Mouse (Mus musculus): ENCODE data around the gene Icam4. TPM values are rescaled to one million over a fixed set of nuclear protein-coding genes. Genes with fewer than 3 reads are reported as not detected.
A peak's percentile ranks its signal among the peaks of the same experiment; 100 is the strongest.

Gene Icam4
- 18.9 and 25.4 TPM in 2 replicates for polyA plus RNA-seq (2014; fragmentation: Nextera tagmentation; extraction: Ambion mirVana)

- Histone ChIP-seq H3K27me3 (ENCODE audit: control insufficient read depth, insufficient read depth, low read length) (peaks cover 68% of the 10 kb centered on the region), H3K9ac (ENCODE audit: low read depth, low read length) (peak within 1 kb of the TSS; percentile 71), H3K36me3 (ENCODE audit: control insufficient read depth, insufficient read depth, low read length) (no peaks in the 10 kb centered on the region), H3K27ac (ENCODE audit: low read depth, low read length) (peak within 1 kb of the TSS; percentile 82), H3K4me2 (peak within 1 kb of the TSS; percentile 94), H3K9me3 (replicated peaks; ENCODE audit: control insufficient read depth, low read length) (no peaks in the 10 kb centered on the region), H3K4me3 (ENCODE audit: low read depth, low read length) (peak within 1 kb of the TSS; percentile 56), H3K4me1 (ENCODE audit: control insufficient read depth, insufficient read depth, low read length) (peaks cover 35% of the 10 kb centered on the region)
- 1% methylated on average over 37 of the region's 37 CpGs for WGBS (ENCODE audit: insufficient replicate concordance)
- ATAC-seq (replicated peaks; ENCODE audit: insufficient number of reproducible peaks, low FRiP score, low TSS enrichment) = peak; percentile 78
Measured at GRCm38 (mm10) chr9:21029291-21030054, at the start of gene Icam4. Gene Icam4 (plus strand): TSS chr9:21029373.

GRCm38 (mm10) chr9:20979769-20980168 lies 49.4 kb upstream of the Icam4 start:
- no peak for ATAC-seq (replicated peaks; ENCODE audit: insufficient number of reproducible peaks, low FRiP score, low TSS enrichment)
- Histone ChIP-seq H3K9ac (ENCODE audit: low read depth, low read length) (no peak overlapping the region), H3K36me3 (ENCODE audit: control insufficient read depth, insufficient read depth, low read length) (no peaks in the 10 kb centered on the region), H3K9me3 (replicated peaks; ENCODE audit: control insufficient read depth, low read length) (no peaks in the 10 kb centered on the region), H3K4me3 (ENCODE audit: low read depth, low read length) (no peak overlapping the region), H3K4me2 (no peak overlapping the region), H3K4me1 (ENCODE audit: control insufficient read depth, insufficient read depth, low read length) (peaks cover 9% of the 10 kb centered on the region), H3K27me3 (ENCODE audit: control insufficient read depth, insufficient read depth, low read length) (no peaks in the 10 kb centered on the region), H3K27ac (ENCODE audit: low read depth, low read length) (no peak overlapping the region)
- 82% methylated on average over 7 of the region's 7 CpGs for WGBS (ENCODE audit: insufficient replicate concordance)

GRCm38 (mm10) chr9:20982171-20982570 lies 47.0 kb upstream of the Icam4 start:
- no peak overlapping the region for H3K4me2 ChIP-seq

GRCm38 (mm10) chr9:20983169-20983568 lies 46.0 kb upstream of the Icam4 start:
- H3K9ac ChIP-seq (ENCODE audit: low read depth, low read length) = no peak overlapping the region
- no peaks in the 10 kb centered on the region for H3K36me3 ChIP-seq (ENCODE audit: control insufficient read depth, insufficient read depth, low read length)
- H3K27me3 ChIP-seq (ENCODE audit: control insufficient read depth, insufficient read depth, low read length) = peaks cover 3% of the 10 kb centered on the region; the same call in 1 of the 2 replicates
- H3K4me2 ChIP-seq = no peak overlapping the region
- H3K4me1 ChIP-seq (ENCODE audit: control insufficient read depth, insufficient read depth, low read length) = 0 out of 2 replicates have a peak, but pooled peaks cover 2% of the 10 kb centered on the region
- H3K27ac ChIP-seq (ENCODE audit: low read depth, low read length) = no peak overlapping the region
- no peak for ATAC-seq (replicated peaks; ENCODE audit: insufficient number of reproducible peaks, low FRiP score, low TSS enrichment)
- H3K9me3 ChIP-seq (replicated peaks; ENCODE audit: control insufficient read depth, low read length) = no peaks in the 10 kb centered on the region
- H3K4me3 ChIP-seq (ENCODE audit: low read depth, low read length) = no peak overlapping the region
- WGBS (ENCODE audit: insufficient replicate concordance) = 41% methylated on average over 5 of the region's 5 CpGs

More at GRCm38 (mm10) chr9:20982171-20982570, 47.0 kb upstream of the Icam4 start:
- H3K9ac ChIP-seq (ENCODE audit: low read depth, low read length) = no peak overlapping the region
- H3K9me3 ChIP-seq (replicated peaks; ENCODE audit: control insufficient read depth, low read length) = no peaks in the 10 kb centered on the region
- no peaks in the 10 kb centered on the region for H3K36me3 ChIP-seq (ENCODE audit: control insufficient read depth, insufficient read depth, low read length)
- H3K27me3 ChIP-seq (ENCODE audit: control insufficient read depth, insufficient read depth, low read length) = no peaks in the 10 kb centered on the region
- 0 out of 2 replicates have a peak, but pooled peaks cover 3% of the 10 kb centered on the region for H3K4me1 ChIP-seq (ENCODE audit: control insufficient read depth, insufficient read depth, low read length)
- no peak for ATAC-seq (replicated peaks; ENCODE audit: insufficient number of reproducible peaks, low FRiP score, low TSS enrichment)
- no peak overlapping the region for H3K27ac ChIP-seq (ENCODE audit: low read depth, low read length)
- 71% methylated on average over 3 of the region's 3 CpGs for WGBS (ENCODE audit: insufficient replicate concordance)
- no peak overlapping the region for H3K4me3 ChIP-seq (ENCODE audit: low read depth, low read length)

GRCm38 (mm10) chr9:20986952-20987686 lies 42.1 kb upstream of the Icam4 start:
- no peaks in the 10 kb centered on the region for H3K9me3 ChIP-seq (replicated peaks; ENCODE audit: control insufficient read depth, low read length)
- no peak overlapping the region for H3K27ac ChIP-seq (ENCODE audit: low read depth, low read length)
- H3K4me3 ChIP-seq (ENCODE audit: low read depth, low read length) = no peak overlapping the region
- ATAC-seq (replicated peaks; ENCODE audit: insufficient number of reproducible peaks, low FRiP score, low TSS enrichment) = no peak
- 58% methylated on average over 15 of the region's 15 CpGs for WGBS (ENCODE audit: insufficient replicate concordance)
- no peak overlapping the region for H3K9ac ChIP-seq (ENCODE audit: low read depth, low read length)
- H3K36me3 ChIP-seq (ENCODE audit: control insufficient read depth, insufficient read depth, low read length) = no peaks in the 10 kb centered on the region
- H3K4me1 ChIP-seq (ENCODE audit: control insufficient read depth, insufficient read depth, low read length) = peaks cover 6% of the 10 kb centered on the region; the same call in 1 of the 2 replicates
- H3K27me3 ChIP-seq (ENCODE audit: control insufficient read depth, insufficient read depth, low read length) = peaks cover 3% of the 10 kb centered on the region; the same call in 1 of the 2 replicates
- H3K4me2 ChIP-seq = no peak overlapping the region

GRCm38 (mm10) chr9:20987953-20988352 lies 41.2 kb upstream of the Icam4 start:
- Histone ChIP-seq H3K9me3 (replicated peaks; ENCODE audit: control insufficient read depth, low read length) (no peaks in the 10 kb centered on the region), H3K27ac (ENCODE audit: low read depth, low read length) (no peak overlapping the region), H3K27me3 (ENCODE audit: control insufficient read depth, insufficient read depth, low read length) (peaks cover 3% of the 10 kb centered on the region; the same call in 1 of the 2 replicates), H3K4me1 (ENCODE audit: control insufficient read depth, insufficient read depth, low read length) (peaks cover 6% of the 10 kb centered on the region; the same call in 1 of the 2 replicates), H3K4me3 (ENCODE audit: low read depth, low read length) (no peak overlapping the region), H3K36me3 (ENCODE audit: control insufficient read depth, insufficient read depth, low read length) (no peaks in the 10 kb centered on the region), H3K9ac (ENCODE audit: low read depth, low read length) (no peak overlapping the region), H3K4me2 (no peak overlapping the region)
- ATAC-seq (replicated peaks; ENCODE audit: insufficient number of reproducible peaks, low FRiP score, low TSS enrichment) = no peak
- 15% methylated on average over 7 of the region's 7 CpGs for WGBS (ENCODE audit: insufficient replicate concordance)

GRCm38 (mm10) chr9:20990861-20991260 lies 38.3 kb upstream of the Icam4 start:
- ATAC-seq (replicated peaks; ENCODE audit: insufficient number of reproducible peaks, low FRiP score, low TSS enrichment) = no peak
- Histone ChIP-seq H3K27ac (ENCODE audit: low read depth, low read length) (no peak overlapping the region), H3K27me3 (ENCODE audit: control insufficient read depth, insufficient read depth, low read length) (peaks cover 3% of the 10 kb centered on the region; the same call in 1 of the 2 replicates), H3K4me1 (ENCODE audit: control insufficient read depth, insufficient read depth, low read length) (peaks cover 6% of the 10 kb centered on the region; the same call in 1 of the 2 replicates), H3K4me3 (ENCODE audit: low read depth, low read length) (peak overlapping the region; percentile 19; the same call in 1 of the 2 replicates), H3K9ac (ENCODE audit: low read depth, low read length) (0 out of 2 replicates have a peak overlapping the region, but pooled peaks have one; percentile 34), H3K4me2 (peak overlapping the region; percentile 55), H3K36me3 (ENCODE audit: control insufficient read depth, insufficient read depth, low read length) (no peaks in the 10 kb centered on the region), H3K9me3 (replicated peaks; ENCODE audit: control insufficient read depth, low read length) (no peaks in the 10 kb centered on the region)
- 6% methylated on average over 10 of the region's 10 CpGs for WGBS (ENCODE audit: insufficient replicate concordance)

- Histone ChIP-seq H3K27me3 (ENCODE audit: control insufficient read depth, insufficient read depth, low read length) (peaks cover 3% of the 10 kb centered on the region; the same call in 1 of the 2 replicates), H3K27ac (ENCODE audit: low read depth, low read length) (no peak overlapping the region), H3K4me1 (ENCODE audit: control insufficient read depth, insufficient read depth, low read length) (peaks cover 6% of the 10 kb centered on the region; the same call in 1 of the 2 replicates), H3K4me2 (no peak overlapping the region), H3K36me3 (ENCODE audit: control insufficient read depth, insufficient read depth, low read length) (no peaks in the 10 kb centered on the region), H3K4me3 (ENCODE audit: low read depth, low read length) (no peak overlapping the region), H3K9me3 (replicated peaks; ENCODE audit: control insufficient read depth, low read length) (no peaks in the 10 kb centered on the region), H3K9ac (ENCODE audit: low read depth, low read length) (no peak overlapping the region)
- 79% methylated on average over 4 of the region's 4 CpGs for WGBS (ENCODE audit: insufficient replicate concordance)
- ATAC-seq (replicated peaks; ENCODE audit: insufficient number of reproducible peaks, low FRiP score, low TSS enrichment) = no peak
Measured at GRCm38 (mm10) chr9:20991587-20991986, 37.6 kb upstream of the Icam4 start.

All from heart, embryonic 11.5 days (tissue).